Mouse (Mus musculus) small intestine, adult 2 months (tissue): ENCODE measurements around the gene Prss30. TPM values are rescaled to one million over a fixed set of nuclear protein-coding genes. Genes with fewer than 3 reads are reported as not detected.
A peak's percentile ranks its signal among the peaks of the same experiment; 100 is the strongest.

Source experiments
- H3K27ac ChIP-seq: fragments of 200-500 bp; 2 replicates; pipeline ENCODE4 v1.5.1; 2012; ENCODE audit warnings: low read depth, low read length, control low read depth, inconsistent platforms; ENCODE audit not compliant: insufficient read depth
- H3K27me3 ChIP-seq: fragments of 200-500 bp; 2 replicates; pipeline ENCODE4 v1.6.1; 2012; ENCODE audit warnings: mild to moderate bottlenecking, moderate library complexity, low read length, inconsistent platforms; ENCODE audit not compliant: control insufficient read depth, insufficient read depth
- H3K36me3 ChIP-seq: fragments of 200-500 bp; 2 replicates; pipeline ENCODE4 v1.6.1; 2012; ENCODE audit warnings: mild to moderate bottlenecking, low read length, control low read depth, inconsistent platforms; ENCODE audit not compliant: control insufficient read depth, insufficient read depth
- H3K4me1 ChIP-seq: fragments of 200-500 bp; 2 replicates; pipeline ENCODE4 v1.6.1; 2012; ENCODE audit warnings: low read length, inconsistent platforms, mixed read lengths; ENCODE audit not compliant: control insufficient read depth, insufficient read depth, insufficient read length
- H3K4me3 ChIP-seq: fragments of 200-500 bp; 2 replicates; pipeline ENCODE4 v1.5.1; 2012; ENCODE audit warnings: low read depth, mild to moderate bottlenecking, control low read depth, inconsistent platforms, low read length, moderate library complexity
- CTCF ChIP-seq: fragments of 200-500 bp; IDR thresholded peaks from 2 replicates; pipeline ENCODE4 v1.5.1; 2012; ENCODE audit warnings: low read depth, mild to moderate bottlenecking, control low read depth, inconsistent platforms, low read length, moderate library complexity, mixed read lengths; ENCODE audit not compliant: insufficient replicate concordance, insufficient read length; ENCODE audit errors: extremely low read depth
- POLR2A ChIP-seq: fragments of 200-500 bp; IDR thresholded peaks from 2 replicates; pipeline ENCODE4 v1.6.1; 2012; ENCODE audit warnings: low read depth, mild to moderate bottlenecking, control low read depth, inconsistent platforms, low read length, moderate library complexity
- WGBS: fragments of 180-500 bp; shearing (Covaris S2); methylation state at CpG from one replicate; pipeline ENCODE4 v1.1.7; 2018; 5-methylcytosine and 5-hydroxymethylcytosine counted together
- polyA plus RNA-seq: library from polyadenylated mRNA; depleted of rRNA; stranded (reverse); fragments of >200 nt; gene quantifications from 2 replicates; pipeline ENCODE4 v1.2.3, GENCODE M21; 2012

Prss30 gene
- polyA plus RNA-seq, 1 experiment, result 150 TPM

GRCm38 (mm10) chr17:23982912-23983311 lies 2.5 kb upstream of the Prss30 start:
- Histone ChIP-seq H3K4me3 (no peak overlapping the region), H3K27me3 (no peaks in the 10 kb centered on the region), H3K27ac (peak overlapping the region; percentile 95), H3K36me3 (no peaks in the 10 kb centered on the region), H3K4me1 (peaks cover 34% of the 10 kb centered on the region; the same call in 1 of the 2 replicates)
- WGBS, result 21% methylated on average over 4 of the region's 4 CpGs
- no peak for TF ChIP-seq POLR2A
- no peak for TF ChIP-seq CTCF

DNA sequence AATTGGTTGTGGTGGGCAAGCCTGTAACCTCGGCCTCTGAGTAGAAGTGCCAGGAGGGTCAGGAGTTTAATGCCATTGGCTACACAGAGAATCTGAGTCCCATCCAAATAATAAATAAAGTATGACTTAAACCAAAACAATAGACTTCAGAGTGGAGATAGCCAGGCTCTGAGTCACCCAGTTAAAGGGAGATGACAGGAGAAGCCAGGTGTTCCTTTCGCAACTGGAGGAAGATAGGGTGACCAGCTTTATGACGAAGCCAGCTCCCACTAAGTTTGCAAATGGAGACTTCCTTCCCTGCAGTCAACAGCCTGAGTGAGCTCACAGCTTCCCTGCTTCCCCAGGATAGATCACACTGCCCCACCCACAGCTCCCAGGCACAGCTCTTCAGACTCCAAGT lies 895 bp downstream of the Prss30 start:
- peak overlapping the region; percentile 86 for H3K27ac ChIP-seq
- no peaks in the 10 kb centered on the region for H3K27me3 ChIP-seq
- peaks cover 54% of the 10 kb centered on the region; the same call in 1 of the 2 replicates for H3K4me1 ChIP-seq
- no peak overlapping the region for H3K4me3 ChIP-seq
- TF ChIP-seq POLR2A (no peak), CTCF (no peak)
- no peaks in the 10 kb centered on the region for H3K36me3 ChIP-seq
- 28% methylated on average over 3 of the region's 3 CpGs for WGBS

GRCm38 (mm10) chr17:23976665-23977064 lies 3.7 kb downstream of the Prss30 start:
- no peak overlapping the region for H3K4me3 ChIP-seq
- 50% methylated on average over 4 of the region's 4 CpGs for WGBS
- H3K27ac ChIP-seq, result peak overlapping the region; percentile 57
- H3K27me3 ChIP-seq, result no peaks in the 10 kb centered on the region
- H3K4me1 ChIP-seq, result peaks cover 46% of the 10 kb centered on the region; the same call in 1 of the 2 replicates
- H3K36me3 ChIP-seq, result peaks cover 17% of the 10 kb centered on the region
- TF ChIP-seq CTCF, result no peak
- no peak for TF ChIP-seq POLR2A

GRCm38 (mm10) chr17:23971315-23971714 lies 9.1 kb downstream of the Prss30 start:
- TF ChIP-seq POLR2A (no peak), CTCF (no peak)
- H3K27me3 ChIP-seq, result no peaks in the 10 kb centered on the region
- no peak overlapping the region for H3K4me3 ChIP-seq
- H3K36me3 ChIP-seq, result peaks cover 17% of the 10 kb centered on the region
- peaks cover 37% of the 10 kb centered on the region; the same call in 1 of the 2 replicates for H3K4me1 ChIP-seq
- 89% methylated on average over 9 of the region's 9 CpGs for WGBS
- H3K27ac ChIP-seq, result no peak overlapping the region; the same call in 1 of the 2 replicates

DNA sequence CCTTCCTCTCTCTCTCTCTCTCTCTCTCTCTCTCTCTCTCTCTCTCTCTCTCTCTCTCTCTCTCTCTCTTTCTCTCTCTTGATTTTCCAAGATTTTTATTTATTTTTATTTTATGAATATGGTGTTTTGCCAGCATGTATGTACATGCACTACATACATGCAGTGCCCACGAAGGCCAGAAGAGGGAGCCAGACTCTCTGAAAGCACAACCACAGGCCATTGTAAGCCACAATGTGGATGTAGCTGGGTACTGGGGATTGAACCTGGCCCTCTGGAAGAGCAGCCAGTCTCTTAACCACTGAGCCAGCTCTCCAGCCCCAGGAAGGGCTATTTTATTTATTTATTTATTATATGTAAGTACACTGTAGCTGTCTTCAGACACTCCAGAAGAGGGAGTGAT lies 11.1 kb downstream of the Prss30 start:
- H3K27ac ChIP-seq, result peak overlapping the region; percentile 99
- peak; percentile 79; the same call in 1 of the 2 replicates for TF ChIP-seq CTCF
- TF ChIP-seq POLR2A, result no peak
- H3K4me1 ChIP-seq, result peaks cover 34% of the 10 kb centered on the region; the same call in 1 of the 2 replicates
- no peaks in the 10 kb centered on the region for H3K27me3 ChIP-seq
- H3K4me3 ChIP-seq, result no peak overlapping the region
- 7% methylated on average over 1 of the region's 1 CpGs for WGBS
- peaks cover 17% of the 10 kb centered on the region for H3K36me3 ChIP-seq

- TF ChIP-seq CTCF (peak; percentile 50; the same call in 1 of the 2 replicates), POLR2A (peak; percentile 33; the same call in 1 of the 2 replicates)
- Histone ChIP-seq H3K4me3 (no peak overlapping the region), H3K4me1 (peaks cover 31% of the 10 kb centered on the region; the same call in 1 of the 2 replicates), H3K27ac (peak overlapping the region; percentile 99), H3K27me3 (no peaks in the 10 kb centered on the region), H3K36me3 (peaks cover 16% of the 10 kb centered on the region)
- WGBS, result 38% methylated on average over 2 of the region's 2 CpGs
Measured at GRCm38 (mm10) chr17:23968780-23969179, 11.6 kb downstream of the Prss30 start.

- 42% methylated on average over 10 of the region's 10 CpGs for WGBS
- peak overlapping the region; percentile 99 for H3K27ac ChIP-seq
Measured at GRCm38 (mm10) chr17:23966658-23967401, 13.5 kb downstream of the Prss30 start.

More at GRCm38 (mm10) chr17:23966658-23967401, 13.5 kb downstream of the Prss30 start:
- Histone ChIP-seq H3K36me3 (no peaks in the 10 kb centered on the region; the same call in 1 of the 2 replicates), H3K4me3 (peak overlapping the region; percentile 27; the same call in 1 of the 2 replicates), H3K4me1 (peaks cover 38% of the 10 kb centered on the region; the same call in 1 of the 2 replicates), H3K27me3 (no peaks in the 10 kb centered on the region)
- TF ChIP-seq POLR2A (no peak), CTCF (no peak)
